Mouse (Mus musculus) ES-Bruce4 (cell line): ENCODE results near the gene Gucd1. TPM values are rescaled to one million over a fixed set of nuclear protein-coding genes. Genes with fewer than 3 reads are reported as not detected.
A peak's percentile ranks its signal among the peaks of the same experiment; 100 is the strongest.

ENCODE experiments used
- H3K27ac ChIP-seq: 2 replicates; pipeline ENCODE4 v1.5.1; 2012; ENCODE audit warnings: low read length, inconsistent platforms; ENCODE audit not compliant: insufficient read depth
- H3K27me3 ChIP-seq: 2 replicates; pipeline ENCODE4 v1.6.1; 2012; ENCODE audit warnings: mild to moderate bottlenecking, low read length, inconsistent platforms; ENCODE audit not compliant: control insufficient read depth, poor library complexity, insufficient read depth, severe bottlenecking
- H3K36me3 ChIP-seq: 2 replicates; pipeline ENCODE4 v1.6.1; 2012; ENCODE audit warnings: inconsistent platforms, mild to moderate bottlenecking, low read length, moderate library complexity; ENCODE audit not compliant: control insufficient read depth, poor library complexity, insufficient read depth, severe bottlenecking
- H3K4me1 ChIP-seq: one replicate; pipeline ENCODE4 v1.8.1; 2011; ENCODE audit warnings: low read length; ENCODE audit not compliant: control insufficient read depth, insufficient read depth
- H3K4me3 ChIP-seq: 2 replicates; pipeline ENCODE4 v1.5.1; 2011; ENCODE audit warnings: low read depth, mild to moderate bottlenecking, low read length
- H3K9ac ChIP-seq: 2 replicates; pipeline ENCODE4 v1.6.1; 2012; ENCODE audit warnings: low read depth, mild to moderate bottlenecking, inconsistent platforms; ENCODE audit not compliant: poor library complexity, severe bottlenecking
- H3K9me3 ChIP-seq: replicated peaks from 2 replicates; pipeline ENCODE4 v1.6.1; 2012; ENCODE audit warnings: mild to moderate bottlenecking, low read length, inconsistent platforms; ENCODE audit not compliant: control insufficient read depth, poor library complexity, insufficient read depth, severe bottlenecking
- CTCF ChIP-seq: IDR thresholded peaks from one replicate; pipeline ENCODE4 v1.8.1; 2011; ENCODE audit warnings: low read depth, low read length
- EP300 ChIP-seq: IDR thresholded peaks from 2 replicates; pipeline ENCODE4 v1.6.1; 2011; ENCODE audit warnings: low read depth, low read length; ENCODE audit not compliant: insufficient read depth
- POLR2A ChIP-seq: IDR thresholded peaks from one replicate; pipeline ENCODE4 v1.8.1; 2011; ENCODE audit warnings: low read length; ENCODE audit not compliant: insufficient read depth
- polyA plus RNA-seq: library from polyadenylated mRNA; stranded (reverse); fragments of >200 nt; gene quantifications from 2 replicates; pipeline ENCODE4 v1.2.4, GENCODE M21; 2011; ENCODE audit warnings: low read depth; ENCODE audit not compliant: missing spikeins, insufficient read depth, insufficient read length

Gucd1 gene
- polyA plus RNA-seq, 1 experiment = 9.9 TPM

DNA sequence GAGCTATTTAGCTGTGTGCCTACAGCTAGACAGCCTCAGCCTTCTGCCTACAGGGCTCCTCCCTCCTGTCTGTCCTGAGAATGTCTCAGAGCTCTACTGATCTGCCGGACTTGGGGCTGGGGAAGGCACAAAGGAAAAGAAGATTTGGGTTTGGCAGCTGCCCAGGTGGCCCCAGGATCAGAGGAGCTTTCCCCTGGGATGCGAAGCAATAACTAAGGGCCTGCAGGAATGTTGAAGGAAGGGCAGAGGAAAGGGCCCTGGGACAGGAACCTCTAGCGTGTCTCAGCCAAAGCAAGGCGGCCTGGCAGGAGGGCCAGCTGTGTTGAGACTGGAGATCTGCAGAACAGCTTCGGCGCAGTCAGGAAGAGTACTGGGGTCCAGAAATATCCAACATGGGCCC, 194.8 kb downstream of the Gucd1 start:
- Histone ChIP-seq H3K36me3 (no peaks in the 10 kb centered on the region), H3K27ac (no peak overlapping the region), H3K4me1 (no peaks in the 10 kb centered on the region), H3K9me3 (no peaks in the 10 kb centered on the region), H3K27me3 (peaks cover 4% of the 10 kb centered on the region; the same call in 1 of the 2 replicates), H3K4me3 (no peak overlapping the region), H3K9ac (no peak overlapping the region)
- TF ChIP-seq POLR2A (no peak), EP300 (no peak)

DNA sequence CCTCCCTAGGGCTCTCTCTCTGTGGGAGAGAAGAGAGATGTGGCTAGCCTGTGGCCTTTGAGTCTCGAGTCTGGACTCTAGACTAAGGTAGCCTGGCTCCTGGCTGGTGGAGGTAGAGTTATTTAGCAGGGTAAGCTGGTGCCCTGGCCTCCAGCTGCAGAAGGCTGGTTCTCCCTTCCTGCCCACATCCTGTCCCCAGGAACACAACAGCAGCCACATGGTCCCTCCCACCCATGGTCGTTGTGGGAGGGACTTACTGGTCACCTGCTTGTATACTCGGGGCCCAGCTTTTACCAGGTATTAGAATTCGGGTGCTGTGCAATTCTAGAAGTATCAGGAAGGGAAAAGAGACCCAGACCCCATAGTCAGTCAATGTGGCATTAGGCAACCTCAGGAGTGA, 197.5 kb downstream of the Gucd1 start:
- H3K9ac ChIP-seq = no peak overlapping the region
- H3K9me3 ChIP-seq = no peaks in the 10 kb centered on the region
- TF ChIP-seq CTCF = no peak
- no peak for TF ChIP-seq EP300
- no peak for TF ChIP-seq POLR2A
- H3K4me1 ChIP-seq = no peaks in the 10 kb centered on the region
- H3K36me3 ChIP-seq = no peaks in the 10 kb centered on the region
- H3K27ac ChIP-seq = no peak overlapping the region
- H3K4me3 ChIP-seq = no peak overlapping the region
- H3K27me3 ChIP-seq = peaks cover 8% of the 10 kb centered on the region

DNA sequence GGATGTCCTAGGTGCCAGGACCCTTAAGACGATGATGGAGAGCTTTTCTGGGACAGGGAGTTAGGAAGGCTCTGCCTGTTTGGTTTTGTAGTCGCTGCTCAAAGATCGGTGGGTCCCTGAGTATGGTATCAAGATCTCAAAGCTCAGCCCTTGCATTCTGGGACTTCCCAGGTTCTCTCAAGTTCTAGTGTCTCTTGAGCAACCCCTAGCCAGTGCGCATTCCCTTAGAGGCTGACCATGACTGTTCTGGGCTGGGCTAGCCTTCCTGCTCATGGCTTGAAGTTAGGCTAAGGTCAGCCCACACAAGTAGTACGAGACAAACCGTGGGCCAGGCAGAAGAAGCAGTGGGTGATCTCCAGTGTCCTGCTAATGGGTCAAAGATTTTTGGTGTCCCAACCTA, 199.6 kb downstream of the Gucd1 start:
- Histone ChIP-seq H3K27ac (no peak overlapping the region), H3K36me3 (no peaks in the 10 kb centered on the region), H3K9me3 (no peaks in the 10 kb centered on the region), H3K4me3 (no peak overlapping the region), H3K4me1 (no peaks in the 10 kb centered on the region), H3K9ac (no peak overlapping the region), H3K27me3 (peaks cover 8% of the 10 kb centered on the region)
- TF ChIP-seq POLR2A = no peak
- TF ChIP-seq CTCF = no peak
- no peak for TF ChIP-seq EP300

GRCm38 (mm10) chr10:75316908-75317761, 200.6 kb downstream of the Gucd1 start:
- TF ChIP-seq POLR2A (no peak), EP300 (no peak), CTCF (peak; percentile 50)
- Histone ChIP-seq H3K36me3 (no peaks in the 10 kb centered on the region), H3K4me3 (peak overlapping the region; percentile 54), H3K9me3 (no peaks in the 10 kb centered on the region), H3K4me1 (no peaks in the 10 kb centered on the region), H3K9ac (peak overlapping the region; percentile 44), H3K27me3 (peaks cover 8% of the 10 kb centered on the region), H3K27ac (no peak overlapping the region)

DNA sequence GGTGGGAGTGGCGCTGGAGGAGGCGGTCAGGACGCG, 201.1 kb downstream of the Gucd1 start, which contains the start of gene Adora2a:
Adora2a (plus strand) TSS at position 6 of the 36 bp plus-strand sequence.
- Histone ChIP-seq H3K4me3 (peak within 1 kb of the TSS; percentile 54), H3K9me3 (no peaks in the 10 kb centered on the region), H3K27ac (no peak within 1 kb of the TSS), H3K36me3 (no peaks in the 10 kb centered on the region), H3K9ac (peak within 1 kb of the TSS; percentile 44), H3K27me3 (peaks cover 8% of the 10 kb centered on the region), H3K4me1 (no peaks in the 10 kb centered on the region)
- TF ChIP-seq EP300 (no peak), POLR2A (no peak), CTCF (no peak)

DNA sequence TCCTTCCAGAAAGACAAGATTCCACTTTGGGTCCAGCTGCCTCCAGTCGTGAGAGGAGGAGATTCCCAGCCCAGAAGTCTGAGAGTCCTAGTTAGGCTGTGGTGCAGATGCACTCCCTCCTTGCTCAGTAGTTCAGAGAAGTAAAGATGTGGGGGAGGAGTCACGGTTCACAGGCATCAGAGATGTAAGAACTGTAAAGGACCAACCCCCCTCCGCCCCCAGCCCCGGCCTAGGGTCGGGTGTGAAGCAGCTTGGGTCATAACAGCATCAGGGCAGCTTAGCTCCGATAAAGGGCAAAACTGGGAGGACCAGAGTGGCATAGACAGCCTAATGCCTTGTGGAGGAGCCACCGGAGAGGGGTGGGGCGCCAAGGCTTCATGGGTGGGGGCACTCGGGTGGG, 201.3 kb downstream of the Gucd1 start:
- Histone ChIP-seq H3K36me3 (no peaks in the 10 kb centered on the region), H3K4me1 (no peaks in the 10 kb centered on the region), H3K27ac (no peak overlapping the region), H3K9me3 (no peaks in the 10 kb centered on the region), H3K4me3 (peak overlapping the region; percentile 54; the same call in 1 of the 2 replicates), H3K9ac (peak overlapping the region; percentile 44; the same call in 1 of the 2 replicates), H3K27me3 (peaks cover 8% of the 10 kb centered on the region)
- no peak for TF ChIP-seq EP300
- no peak for TF ChIP-seq CTCF
- no peak for TF ChIP-seq POLR2A
